Mouse (Mus musculus) limb, embryonic 11.5 days (tissue): ENCODE measurements at regions not wholly inside any gene's neighbourhood (a gene's known extent, or its start where the extent isn't known, plus 50 kb on each side); places are given as distances from the start of the nearest gene placed in this dataset.
A peak's percentile ranks its signal among the peaks of the same experiment; 100 is the strongest.
"Not testable (repeated sequence)": the region's sequence is repeated elsewhere in the genome, so short reads cannot be mapped to it uniquely, and the experiment has no call there.

Experiments used
- ATAC-seq: fragments of 200-750 bp; cut with Nextera tagmentation; 2 replicates; pipeline ENCODE4 v1.8.0; 2017; ENCODE audit warnings: low read depth; ENCODE audit not compliant: insufficient number of reproducible peaks, low FRiP score, low TSS enrichment
- DNase-seq: peaks from one replicate; pipeline ENCODE4 v3.0.0-alpha.2; 2015; ENCODE audit warnings: low spot score
- H3K27ac ChIP-seq: fragments of 300-500 bp; sonication (generic); replicated peaks from 2 replicates; pipeline ENCODE4 v1.5.1; 2014; ENCODE audit warnings: low read depth, mild to moderate bottlenecking, low read length
- H3K27me3 ChIP-seq: fragments of 300-500 bp; sonication (generic); 2 replicates; pipeline ENCODE4 v1.6.1; 2014; ENCODE audit warnings: mild to moderate bottlenecking, low read length, mixed read lengths; ENCODE audit not compliant: control insufficient read depth, insufficient read depth
- H3K36me3 ChIP-seq: fragments of 300-500 bp; sonication (generic); 2 replicates; pipeline ENCODE4 v1.6.1; 2014; ENCODE audit warnings: mild to moderate bottlenecking, low read length, moderate library complexity, mixed read lengths; ENCODE audit not compliant: control insufficient read depth, insufficient read depth
- H3K4me1 ChIP-seq: fragments of 300-500 bp; sonication (generic); 2 replicates; pipeline ENCODE4 v1.6.1; 2014; ENCODE audit warnings: low read length, mixed read lengths; ENCODE audit not compliant: control insufficient read depth, insufficient read depth
- H3K4me2 ChIP-seq: fragments of 300-500 bp; sonication (generic); 2 replicates; pipeline ENCODE4 v1.6.1; 2014; ENCODE audit warnings: low read depth, mild to moderate bottlenecking, moderate library complexity; ENCODE audit not compliant: severe bottlenecking
- H3K4me3 ChIP-seq: fragments of 300-500 bp; sonication (generic); 2 replicates; pipeline ENCODE4 v1.5.1; 2014; ENCODE audit warnings: low read depth, low read length
- H3K9ac ChIP-seq: fragments of 300-500 bp; sonication (generic); 2 replicates; pipeline ENCODE4 v1.6.1; 2014; ENCODE audit warnings: mild to moderate bottlenecking, low read length
- H3K9me3 ChIP-seq: fragments of 300-500 bp; sonication (generic); 2 replicates; pipeline ENCODE4 v1.6.1; 2016; ENCODE audit warnings: low read length; ENCODE audit not compliant: control insufficient read depth
- WGBS: fragments of 180-500 bp; shearing (Covaris S2); extraction: QIAGEN DNeasy Blood & Tissue Kit; methylation state at CpG from one replicate; pipeline ENCODE4 v1.1.7; 2014; 5-methylcytosine and 5-hydroxymethylcytosine counted together

DNA sequence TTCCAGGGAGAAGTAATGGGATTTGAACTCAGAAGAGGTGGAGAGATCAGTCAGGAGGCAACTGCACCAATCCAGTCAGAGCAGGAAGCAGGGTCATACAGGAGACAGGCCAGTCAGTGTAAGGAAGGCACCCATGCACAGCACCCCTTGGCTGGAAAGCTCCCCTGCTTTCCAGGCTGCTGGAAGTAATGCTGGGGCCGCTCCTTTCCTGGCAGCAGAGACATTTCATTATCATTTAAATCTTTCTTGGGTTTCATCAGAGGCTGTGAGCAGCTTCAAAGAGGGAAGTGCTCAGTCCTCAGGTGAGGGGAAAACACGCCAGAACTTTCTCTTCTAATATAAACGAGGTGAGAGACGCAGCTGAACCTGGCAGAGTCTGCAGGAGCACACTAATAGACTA lies 109.1 kb upstream of the Syt13 start:
- WGBS = 20% methylated on average over 4 of the region's 4 CpGs
- Histone ChIP-seq H3K36me3 (no peaks in the 10 kb centered on the region), H3K9ac (no peak overlapping the region), H3K27ac (no peak overlapping the region), H3K9me3 (no peaks in the 10 kb centered on the region), H3K4me1 (peaks cover 15% of the 10 kb centered on the region), H3K4me3 (no peak overlapping the region), H3K4me2 (no peak overlapping the region), H3K27me3 (no peaks in the 10 kb centered on the region)
- no peak for DNase-seq
- ATAC-seq = no peak

DNA sequence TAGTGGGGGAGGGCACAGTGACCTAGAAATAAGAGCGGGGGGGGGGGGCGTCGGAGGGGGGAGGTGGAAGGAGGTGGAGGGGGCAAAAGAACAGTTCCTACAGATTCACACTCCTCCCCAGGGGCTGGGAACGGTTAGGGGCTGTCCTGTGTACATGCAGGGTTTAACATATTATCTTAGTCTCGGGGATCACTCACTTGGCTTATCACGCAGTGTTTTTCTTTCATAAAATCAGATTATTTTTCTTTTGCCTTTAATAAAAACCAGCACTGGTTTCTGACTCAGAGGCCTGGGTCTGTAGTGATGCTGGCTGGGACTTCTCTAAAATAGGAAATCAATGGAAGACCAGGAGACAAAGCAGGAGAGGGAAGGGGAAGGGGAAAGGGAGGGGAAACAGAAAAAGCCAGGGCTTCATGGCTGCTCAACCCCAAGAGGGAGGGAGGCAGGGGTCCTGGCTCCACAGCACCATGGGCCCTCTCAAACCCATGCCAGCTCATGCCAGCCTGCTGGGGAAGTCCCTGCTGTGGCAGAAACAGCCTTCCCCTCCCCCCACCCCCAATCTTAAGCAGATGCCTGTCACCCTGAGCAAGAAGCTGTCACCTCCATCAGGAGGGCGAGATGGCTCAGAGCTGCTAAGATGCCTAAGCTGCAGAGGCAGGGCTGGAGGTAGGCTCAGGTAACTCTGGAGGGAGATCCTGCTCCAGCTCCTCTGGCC lies 108.3 kb upstream of the Syt13 start:
- H3K4me1 ChIP-seq = peaks cover 15% of the 10 kb centered on the region
- H3K36me3 ChIP-seq = no peaks in the 10 kb centered on the region
- no peak overlapping the region for H3K9ac ChIP-seq
- no peaks in the 10 kb centered on the region for H3K9me3 ChIP-seq
- H3K27ac ChIP-seq = no peak overlapping the region; the same call in 1 of the 2 replicates
- H3K4me3 ChIP-seq = no peak overlapping the region
- 15% methylated on average over 5 of the region's 7 CpGs for WGBS
- DNase-seq (no peak), ATAC-seq (no peak)
- H3K27me3 ChIP-seq = no peaks in the 10 kb centered on the region
- H3K4me2 ChIP-seq = no peak overlapping the region

- H3K9ac ChIP-seq = no peak overlapping the region
- H3K4me3 ChIP-seq = no peak overlapping the region
- DNase-seq (peak; percentile 47), ATAC-seq (no peak)
- H3K27ac ChIP-seq = no peak overlapping the region
- WGBS = 3% methylated on average over 8 of the region's 8 CpGs
- H3K36me3 ChIP-seq = no peaks in the 10 kb centered on the region
- H3K9me3 ChIP-seq = no peaks in the 10 kb centered on the region
- peaks cover 15% of the 10 kb centered on the region for H3K4me1 ChIP-seq
- H3K27me3 ChIP-seq = no peaks in the 10 kb centered on the region
- no peak overlapping the region for H3K4me2 ChIP-seq
These were observed 107.5 kb upstream of the Syt13 start for GRCm38 (mm10) chr2:92807404-92807803.

GRCm38 (mm10) chr2:92808121-92808520 lies 106.8 kb upstream of the Syt13 start:
- no peak overlapping the region for H3K9ac ChIP-seq
- DNase-seq = no peak
- H3K9me3 ChIP-seq = no peaks in the 10 kb centered on the region
- no peak overlapping the region for H3K27ac ChIP-seq
- peaks cover 15% of the 10 kb centered on the region for H3K4me1 ChIP-seq
- no peaks in the 10 kb centered on the region for H3K36me3 ChIP-seq
- no peak overlapping the region for H3K4me2 ChIP-seq
- H3K4me3 ChIP-seq = no peak overlapping the region
- H3K27me3 ChIP-seq = no peaks in the 10 kb centered on the region
- no peak for ATAC-seq
- 69% methylated on average over 4 of the region's 4 CpGs for WGBS

DNA sequence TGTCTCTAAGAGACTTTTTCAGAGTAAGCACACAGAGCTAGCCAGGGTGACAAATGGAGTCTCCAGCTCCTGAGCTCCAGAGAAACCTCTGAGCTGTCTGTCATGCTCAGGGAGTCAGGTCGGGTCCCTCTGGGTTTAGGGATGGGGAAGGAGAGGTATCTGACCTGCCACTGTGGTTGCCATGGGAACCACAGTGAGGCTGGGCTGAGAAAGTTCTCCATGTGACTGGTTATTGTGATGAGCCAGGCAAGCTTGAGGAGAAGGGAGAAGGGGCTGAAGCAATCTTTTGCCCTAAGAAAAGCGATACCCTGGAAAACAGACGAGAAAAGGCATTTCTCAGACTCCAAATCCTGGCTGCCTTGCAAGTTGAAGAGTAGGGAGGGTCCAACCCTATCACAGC lies 105.7 kb upstream of the Syt13 start:
- DNase-seq = no peak
- no peak overlapping the region for H3K9ac ChIP-seq
- H3K9me3 ChIP-seq = no peaks in the 10 kb centered on the region
- no peaks in the 10 kb centered on the region for H3K36me3 ChIP-seq
- no peak overlapping the region for H3K4me2 ChIP-seq
- H3K4me1 ChIP-seq = peaks cover 15% of the 10 kb centered on the region
- no peak for ATAC-seq
- H3K27me3 ChIP-seq = no peaks in the 10 kb centered on the region
- H3K27ac ChIP-seq = no peak overlapping the region
- 52% methylated on average over 3 of the region's 3 CpGs for WGBS
- H3K4me3 ChIP-seq = no peak overlapping the region

GRCm38 (mm10) chr2:92809681-92810323 lies 105.1 kb upstream of the Syt13 start:
- WGBS = 85% methylated on average over 4 of the region's 4 CpGs
- Histone ChIP-seq H3K9me3 (no peaks in the 10 kb centered on the region), H3K36me3 (no peaks in the 10 kb centered on the region), H3K9ac (no peak overlapping the region), H3K27me3 (no peaks in the 10 kb centered on the region), H3K27ac (no peak overlapping the region), H3K4me3 (no peak overlapping the region), H3K4me1 (peaks cover 12% of the 10 kb centered on the region), H3K4me2 (no peak overlapping the region)
- ATAC-seq (no peak), DNase-seq (no peak)

DNA sequence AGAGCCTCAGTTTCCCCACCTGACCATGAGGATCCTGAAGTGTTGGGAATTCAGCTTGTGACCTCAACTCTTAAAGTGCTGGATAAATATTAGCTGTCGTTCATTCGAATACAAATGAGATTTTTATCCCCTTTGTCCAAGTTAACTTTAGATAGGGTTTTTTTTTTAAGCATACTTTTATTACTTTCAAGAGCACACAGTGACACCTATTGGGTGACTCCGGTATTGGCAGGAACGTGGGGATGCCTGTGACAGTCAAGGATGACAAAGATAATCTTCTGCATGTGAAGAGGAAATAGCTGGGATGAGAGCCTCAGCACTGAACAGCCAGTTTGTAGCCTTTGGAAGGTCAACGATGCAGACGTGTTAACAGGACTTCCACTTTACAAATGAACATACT lies 103.9 kb upstream of the Syt13 start:
- H3K4me2 ChIP-seq, H3K27ac ChIP-seq, ATAC-seq, H3K4me3 ChIP-seq, H3K27me3 ChIP-seq, H3K9ac ChIP-seq, H3K9me3 ChIP-seq, H3K36me3 ChIP-seq: not testable (repeated sequence)
- H3K4me1 ChIP-seq = peaks cover 11% of the 10 kb centered on the region
- 10% methylated on average over 6 of the region's 6 CpGs for WGBS
- DNase-seq = peak; percentile 61

- no peak for ATAC-seq
- Histone ChIP-seq H3K36me3 (no peaks in the 10 kb centered on the region), H3K4me1 (no peaks in the 10 kb centered on the region; the same call in 1 of the 2 replicates), H3K4me3 (no peak overlapping the region), H3K9ac (no peak overlapping the region), H3K27ac (no peak overlapping the region), H3K4me2 (no peak overlapping the region), H3K9me3 (no peaks in the 10 kb centered on the region), H3K27me3 (no peaks in the 10 kb centered on the region)
- DNase-seq = no peak
- WGBS = 79% methylated on average over 11 of the region's 11 CpGs
These were observed 101.9 kb upstream of the Syt13 start for GRCm38 (mm10) chr2:92813028-92813427.
